Mouse (Mus musculus) right cerebral cortex, postnatal 10 days (tissue): ENCODE data around the gene Bcl6.

Experiments used
- DNase-seq, 2 experiments: peaks; one replicate each; pipeline ENCODE4 v3.0.0; 2021; ENCODE audit warnings: low spot score in 2 of 2

Gene Bcl6

GRCm38 (mm10) chr16:23990161-23990970 lies 1.7 kb upstream of the Bcl6 start:
- no peak for DNase-seq

GRCm38 (mm10) chr16:23989209-23990160 lies 833 bp upstream of the Bcl6 start:
- peak; percentile 65 to 72 for DNase-seq

GRCm38 (mm10) chr16:23988157-23988465 lies 541 bp downstream of the Bcl6 start:
- DNase-seq: no peak

- DNase-seq: peak; percentile 54 to 64
Observed at GRCm38 (mm10) chr16:23987341-23988156, 1.1 kb downstream of the Bcl6 start.

- no peak for DNase-seq
Observed at GRCm38 (mm10) chr16:23986871-23987270, 1.8 kb downstream of the Bcl6 start.

- DNase-seq: no peak
Observed at GRCm38 (mm10) chr16:23986176-23986575, 2.5 kb downstream of the Bcl6 start.

- no peak for DNase-seq
Observed at GRCm38 (mm10) chr16:23985467-23985861, 3.2 kb downstream of the Bcl6 start.

GRCm38 (mm10) chr16:23984760-23985466 lies 3.7 kb downstream of the Bcl6 start:
- peak; percentile 73 for DNase-seq

GRCm38 (mm10) chr16:23984183-23984582 lies 4.5 kb downstream of the Bcl6 start:
- peak; percentile 90 to 93 for DNase-seq

GRCm38 (mm10) chr16:23982891-23983588 lies 5.6 kb downstream of the Bcl6 start:
- DNase-seq: peak; percentile 86 to 89

GRCm38 (mm10) chr16:23981925-23982851 lies 6.5 kb downstream of the Bcl6 start:
- DNase-seq: peak; percentile 82 to 83

GRCm38 (mm10) chr16:23980991-23981720 lies 7.5 kb downstream of the Bcl6 start:
- peak in 1 of 2 experiments; percentile 51 for DNase-seq

- DNase-seq: peak in 1 of 2 experiments; percentile 20
Observed at GRCm38 (mm10) chr16:23980201-23980870, 8.3 kb downstream of the Bcl6 start.

- no peak for DNase-seq
Observed at GRCm38 (mm10) chr16:23979446-23979845, 9.2 kb downstream of the Bcl6 start.

GRCm38 (mm10) chr16:23978495-23978894 lies 10.2 kb downstream of the Bcl6 start:
- DNase-seq: peak in 1 of 2 experiments; percentile 71

GRCm38 (mm10) chr16:23977732-23978131 lies 10.9 kb downstream of the Bcl6 start:
- no peak for DNase-seq

GRCm38 (mm10) chr16:23976196-23976595 lies 12.5 kb downstream of the Bcl6 start:
- DNase-seq: no peak
